Mouse (Mus musculus): Measurements from ENCODE around the gene Cabp4.
A peak's percentile ranks its signal among the peaks of the same experiment; 100 is the strongest.

Gene Cabp4

DNA sequence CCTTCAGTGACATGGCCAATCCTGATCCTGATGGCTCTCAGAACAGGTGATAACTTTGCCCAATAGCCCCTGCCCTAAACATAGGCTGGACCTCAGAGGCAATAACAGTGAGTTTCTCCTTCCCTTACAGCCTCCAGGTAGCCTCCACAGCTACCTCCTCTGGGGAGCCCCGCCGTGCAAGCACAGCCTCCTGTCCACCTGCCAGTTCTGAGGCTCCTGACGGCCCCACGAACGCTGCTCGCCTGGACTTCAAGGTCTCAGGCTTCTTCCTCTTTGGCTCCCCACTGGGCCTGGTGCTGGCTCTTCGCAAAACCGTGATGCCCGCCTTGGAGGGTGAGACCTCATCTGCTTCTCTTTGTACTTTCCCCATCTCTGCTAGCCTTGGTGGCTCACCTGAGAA is 35.3 kb downstream of the Cabp4 start:
- no peak for ATAC-seq (ENCODE audit: insufficient number of reproducible peaks, low FRiP score, low TSS enrichment)

- ATAC-seq (ENCODE audit: insufficient number of reproducible peaks, low FRiP score, low TSS enrichment) = no peak
These were observed 37.2 kb downstream of the Cabp4 start for GRCm38 (mm10) chr19:4106654-4107053.

- ATAC-seq (ENCODE audit: insufficient number of reproducible peaks, low FRiP score, low TSS enrichment) = no peak
These were observed 39.1 kb downstream of the Cabp4 start for GRCm38 (mm10) chr19:4104675-4105194.

GRCm38 (mm10) chr19:4103792-4104191 is 40.0 kb downstream of the Cabp4 start:
- ATAC-seq (ENCODE audit: insufficient number of reproducible peaks, low FRiP score, low TSS enrichment) = no peak

DNA sequence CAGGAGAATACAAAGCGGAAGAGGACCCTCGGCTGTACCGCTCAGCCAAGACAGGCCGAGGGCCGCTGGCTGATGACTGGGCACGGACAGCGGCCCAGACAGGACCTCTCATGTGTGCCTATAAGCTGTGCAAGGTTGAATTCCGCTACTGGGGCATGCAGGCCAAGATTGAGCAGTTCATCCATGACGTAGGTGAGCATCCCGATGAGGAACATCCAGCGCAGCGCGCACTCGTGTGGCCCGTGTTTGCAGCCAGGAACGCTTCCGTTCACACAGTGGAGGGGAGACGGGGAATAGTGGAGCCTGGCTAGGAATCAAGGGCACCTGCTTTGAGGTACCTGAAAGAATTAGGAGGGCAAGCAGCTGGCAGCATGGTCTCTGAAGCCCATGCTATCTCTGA is 40.5 kb downstream of the Cabp4 start:
- no peak for ATAC-seq (ENCODE audit: insufficient number of reproducible peaks, low FRiP score, low TSS enrichment)

DNA sequence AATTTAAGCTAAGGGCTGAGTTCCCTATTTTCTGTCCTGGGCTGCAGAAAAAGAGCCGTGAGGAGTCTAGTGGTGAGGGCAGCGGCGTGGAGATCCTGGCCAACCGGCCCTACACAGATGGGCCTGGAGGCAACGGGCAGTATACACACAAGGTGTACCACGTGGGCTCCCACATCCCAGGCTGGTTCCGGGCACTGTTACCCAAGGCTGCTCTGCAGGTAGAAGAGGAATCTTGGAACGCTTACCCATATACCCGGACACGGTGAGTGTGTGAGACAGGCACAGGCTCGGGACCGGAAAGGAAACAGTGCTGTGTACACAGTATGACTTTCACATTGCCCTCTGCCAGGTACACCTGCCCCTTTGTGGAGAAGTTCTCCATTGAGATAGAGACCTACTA is 41.2 kb downstream of the Cabp4 start:
- no peak; the same call in 1 of the 2 replicates for ATAC-seq (ENCODE audit: insufficient number of reproducible peaks, low FRiP score, low TSS enrichment)

DNA sequence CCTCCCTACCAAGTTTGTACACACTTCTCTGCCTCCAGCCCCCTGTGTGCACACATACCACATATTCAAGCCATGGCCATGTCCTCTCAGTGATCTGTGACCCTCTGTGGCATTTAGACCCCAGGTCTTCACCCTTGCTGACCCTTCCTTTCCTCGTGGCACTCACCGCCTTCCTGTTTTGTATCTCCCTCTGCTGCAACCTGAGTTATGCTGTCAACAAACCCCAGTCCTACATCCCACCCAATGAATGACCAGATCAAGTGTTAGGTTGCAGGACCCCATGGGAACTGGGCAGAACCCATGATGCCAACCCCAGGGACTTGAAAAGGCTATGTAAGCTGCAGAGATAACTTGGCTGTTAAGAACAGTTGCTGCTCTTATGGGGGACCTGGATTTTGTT is 41.8 kb downstream of the Cabp4 start:
- ATAC-seq (ENCODE audit: insufficient number of reproducible peaks, low FRiP score, low TSS enrichment) = no peak

GRCm38 (mm10) chr19:4101466-4101865 is 42.4 kb downstream of the Cabp4 start:
- ATAC-seq (ENCODE audit: insufficient number of reproducible peaks, low FRiP score, low TSS enrichment) = no peak

GRCm38 (mm10) chr19:4100718-4101261 is 43.0 kb downstream of the Cabp4 start:
- no peak for ATAC-seq (ENCODE audit: insufficient number of reproducible peaks, low FRiP score, low TSS enrichment)

GRCm38 (mm10) chr19:4099837-4100717 is 43.8 kb downstream of the Cabp4 start, which contains the start of gene Pitpnm1:
Gene Pitpnm1, plus strand, starts transcription at chr19:4099998.
- ATAC-seq (ENCODE audit: insufficient number of reproducible peaks, low FRiP score, low TSS enrichment) = no peak

GRCm38 (mm10) chr19:4099056-4099455 is 44.8 kb downstream of the Cabp4 start:
- ATAC-seq (ENCODE audit: insufficient number of reproducible peaks, low FRiP score, low TSS enrichment) = peak; percentile 15; the same call in 1 of the 2 replicates

DNA sequence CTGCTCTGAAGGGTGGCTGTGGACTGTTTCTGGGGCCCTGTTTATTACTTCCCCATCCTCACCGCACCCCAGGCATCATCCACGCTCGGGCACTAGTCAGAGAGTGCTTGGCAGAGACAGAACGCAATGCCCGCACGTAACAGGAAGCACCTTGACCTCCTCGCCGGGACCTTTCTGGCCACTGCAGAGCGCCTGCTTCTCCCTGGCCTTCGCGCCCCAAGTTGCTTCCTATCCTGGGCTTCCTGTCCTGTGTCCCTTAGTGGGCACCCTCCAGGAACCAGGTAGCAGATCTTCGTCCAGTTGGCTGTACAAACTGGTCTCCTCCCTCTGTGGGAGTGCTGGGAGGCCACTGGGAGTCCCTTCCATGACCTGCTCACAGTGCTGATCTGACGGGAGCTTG is 45.4 kb downstream of the Cabp4 start:
- ATAC-seq (ENCODE audit: insufficient number of reproducible peaks, low FRiP score, low TSS enrichment) = no peak

DNA sequence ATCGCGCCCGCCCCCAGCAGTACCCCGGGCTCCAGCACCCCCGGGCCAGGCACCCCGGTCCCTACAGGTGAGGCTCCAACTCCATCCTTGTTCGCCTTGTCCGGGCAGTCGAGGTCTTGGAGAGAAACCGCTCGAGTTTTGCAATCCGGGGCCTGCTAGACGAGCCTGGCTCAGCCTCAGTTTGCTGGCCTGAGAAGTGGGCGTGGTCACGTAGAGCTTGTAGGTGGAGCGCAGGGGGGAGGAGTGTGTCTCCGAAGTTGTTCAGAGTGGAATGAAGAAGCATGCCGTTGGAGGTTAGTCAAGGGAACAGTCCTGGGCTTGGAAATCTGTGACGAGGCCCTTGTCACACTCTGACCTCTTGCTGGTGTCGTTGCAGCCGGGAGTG is 46.4 kb downstream of the Cabp4 start:
- 0 out of 2 replicates have a peak, but pooled peaks have one; percentile 3 for ATAC-seq (ENCODE audit: insufficient number of reproducible peaks, low FRiP score, low TSS enrichment)

- peak; percentile 76 for ATAC-seq (ENCODE audit: insufficient number of reproducible peaks, low FRiP score, low TSS enrichment)
These were observed 47.0 kb downstream of the Cabp4 start, which contains the start of gene Cdk2ap2 for GRCm38 (mm10) chr19:4096642-4097440. Gene Cdk2ap2, plus strand, starts transcription at chr19:4097182.

- ATAC-seq (ENCODE audit: insufficient number of reproducible peaks, low FRiP score, low TSS enrichment) = no peak
These were observed 48.0 kb downstream of the Cabp4 start for GRCm38 (mm10) chr19:4095802-4096201.

GRCm38 (mm10) chr19:4094774-4095303 is 49.0 kb downstream of the Cabp4 start:
- no peak for ATAC-seq (ENCODE audit: insufficient number of reproducible peaks, low FRiP score, low TSS enrichment)

GRCm38 (mm10) chr19:4094348-4094747 is 49.5 kb downstream of the Cabp4 start:
- no peak for ATAC-seq (ENCODE audit: insufficient number of reproducible peaks, low FRiP score, low TSS enrichment)

- no peak for ATAC-seq (ENCODE audit: insufficient number of reproducible peaks, low FRiP score, low TSS enrichment)
These were observed 50.1 kb downstream of the Cabp4 start for GRCm38 (mm10) chr19:4093772-4094171.

GRCm38 (mm10) chr19:4092750-4093149 is 51.1 kb downstream of the Cabp4 start:
- no peak for ATAC-seq (ENCODE audit: insufficient number of reproducible peaks, low FRiP score, low TSS enrichment)

GRCm38 (mm10) chr19:4091383-4091782 is 52.5 kb downstream of the Cabp4 start:
- no peak for ATAC-seq (ENCODE audit: insufficient number of reproducible peaks, low FRiP score, low TSS enrichment)
